Mouse (Mus musculus) bone marrow macrophage, adult 2 months (primary cell): ENCODE results near the gene Meis3. TPM values are rescaled to one million over a fixed set of nuclear protein-coding genes. Genes with fewer than 3 reads are reported as not detected.

ENCODE experiments used
- H3K27ac ChIP-seq: 2 replicates; pipeline ENCODE4 v1.5.1; 2012; ENCODE audit warnings: low read depth, low read length; ENCODE audit not compliant: insufficient read depth
- H3K4me1 ChIP-seq: 2 replicates; pipeline ENCODE4 v1.6.1; 2012; ENCODE audit warnings: low read length; ENCODE audit not compliant: control insufficient read depth, insufficient read depth
- H3K4me3 ChIP-seq: 2 replicates; pipeline ENCODE4 v1.5.1; 2012; ENCODE audit warnings: mild to moderate bottlenecking, low read length, moderate library complexity; ENCODE audit not compliant: insufficient read depth
- CTCF ChIP-seq: IDR thresholded peaks from 2 replicates; pipeline ENCODE4 v1.5.1; 2012; ENCODE audit warnings: low read depth, mild to moderate bottlenecking, low read length, moderate library complexity
- POLR2A ChIP-seq: IDR thresholded peaks from 2 replicates; pipeline ENCODE4 v1.6.1; 2012; ENCODE audit warnings: mild to moderate bottlenecking, low read depth, low read length, borderline replicate concordance
- polyA plus RNA-seq: library from polyadenylated mRNA; stranded (reverse); fragments of >200 nt; gene quantifications from 2 replicates; pipeline ENCODE4 v1.2.4, GENCODE M21; 2012; ENCODE audit not compliant: missing spikeins, insufficient read depth, insufficient read length

Gene Meis3
- polyA plus RNA-seq, 1 experiment: 16.1 TPM

GRCm38 (mm10) chr7:16192315-16192714 lies 17.4 kb downstream of the Meis3 start:
- Histone ChIP-seq H3K4me1 (peaks cover 14% of the 10 kb centered on the region), H3K4me3 (no peak overlapping the region), H3K27ac (no peak overlapping the region)
- TF ChIP-seq POLR2A (no peak), CTCF (no peak; the same call in 1 of the 2 replicates)

- TF ChIP-seq CTCF (no peak), POLR2A (no peak)
- Histone ChIP-seq H3K4me1 (peaks cover 14% of the 10 kb centered on the region), H3K4me3 (no peak overlapping the region), H3K27ac (peak overlapping the region; percentile 66)
Observed at GRCm38 (mm10) chr7:16193702-16194101, 18.8 kb downstream of the Meis3 start.

GRCm38 (mm10) chr7:16196616-16197015 lies 21.7 kb downstream of the Meis3 start:
- Histone ChIP-seq H3K27ac (no peak overlapping the region), H3K4me1 (peaks cover 18% of the 10 kb centered on the region), H3K4me3 (no peak overlapping the region)
- no peak for TF ChIP-seq CTCF

- Histone ChIP-seq H3K4me3 (no peak overlapping the region), H3K4me1 (peaks cover 18% of the 10 kb centered on the region), H3K27ac (no peak overlapping the region)
- no peak for TF ChIP-seq POLR2A
- no peak for TF ChIP-seq CTCF
Observed at GRCm38 (mm10) chr7:16197166-16197565, 22.3 kb downstream of the Meis3 start.

GRCm38 (mm10) chr7:16198540-16198939 lies 23.6 kb downstream of the Meis3 start:
- TF ChIP-seq POLR2A (no peak), CTCF (no peak)
- Histone ChIP-seq H3K4me1 (peaks cover 13% of the 10 kb centered on the region), H3K4me3 (no peak overlapping the region), H3K27ac (no peak overlapping the region)

- Histone ChIP-seq H3K27ac (no peak overlapping the region), H3K4me3 (no peak overlapping the region), H3K4me1 (peaks cover 30% of the 10 kb centered on the region)
- TF ChIP-seq POLR2A (no peak), CTCF (no peak)
Observed at GRCm38 (mm10) chr7:16201136-16201535, 26.2 kb downstream of the Meis3 start.

- H3K4me3 ChIP-seq: no peak overlapping the region
- peaks cover 45% of the 10 kb centered on the region for H3K4me1 ChIP-seq
- TF ChIP-seq CTCF: no peak
- no peak for TF ChIP-seq POLR2A
- no peak overlapping the region for H3K27ac ChIP-seq
Observed at GRCm38 (mm10) chr7:16202756-16203504, 28.0 kb downstream of the Meis3 start.

GRCm38 (mm10) chr7:16203505-16203903 lies 28.6 kb downstream of the Meis3 start:
- H3K4me1 ChIP-seq: peaks cover 51% of the 10 kb centered on the region
- TF ChIP-seq POLR2A (no peak), CTCF (no peak)

GRCm38 (mm10) chr7:16204791-16205190 lies 29.9 kb downstream of the Meis3 start:
- peaks cover 59% of the 10 kb centered on the region for H3K4me1 ChIP-seq
- no peak for TF ChIP-seq CTCF
- TF ChIP-seq POLR2A: no peak
- H3K27ac ChIP-seq: peak overlapping the region; percentile 72
- no peak overlapping the region for H3K4me3 ChIP-seq

More at GRCm38 (mm10) chr7:16203505-16203903, 28.6 kb downstream of the Meis3 start:
- no peak overlapping the region for H3K4me3 ChIP-seq
- no peak overlapping the region for H3K27ac ChIP-seq

GRCm38 (mm10) chr7:16207076-16207475 lies 32.2 kb downstream of the Meis3 start:
- peak overlapping the region; percentile 95 for H3K27ac ChIP-seq
- H3K4me1 ChIP-seq: peaks cover 56% of the 10 kb centered on the region
- no peak for TF ChIP-seq POLR2A
- no peak for TF ChIP-seq CTCF
- no peak overlapping the region for H3K4me3 ChIP-seq

GRCm38 (mm10) chr7:16207496-16207895 lies 32.6 kb downstream of the Meis3 start:
- Histone ChIP-seq H3K4me1 (peaks cover 56% of the 10 kb centered on the region), H3K27ac (peak overlapping the region; percentile 95)
- TF ChIP-seq POLR2A: no peak
- no peak for TF ChIP-seq CTCF

More at GRCm38 (mm10) chr7:16207496-16207895, 32.6 kb downstream of the Meis3 start:
- no peak overlapping the region for H3K4me3 ChIP-seq
